Mouse (Mus musculus): ENCODE measurements around the gene Cavin4. TPM values are rescaled to one million over a fixed set of nuclear protein-coding genes. Genes with fewer than 3 reads are reported as not detected.

Cavin4 gene
- polyA plus RNA-seq, 1 experiment from 2014 or later = 1.2 TPM

Other genes starting within 250 kb of the Cavin4 start
- 37.6 and 41.2 TPM in 2 replicates for gene Tex10, start 190.1 kb upstream of the Cavin4 start, polyA plus RNA-seq (2015; fragmentation: Nextera tagmentation; extraction: Ambion mirVana)
- 23.6 and 29.8 TPM in 2 replicates for gene Msantd3, start 123.6 kb upstream of the Cavin4 start, polyA plus RNA-seq (2015; fragmentation: Nextera tagmentation; extraction: Ambion mirVana)
- 228 and 263 TPM in 2 replicates for gene Tmeff1, start 78.3 kb upstream of the Cavin4 start, polyA plus RNA-seq (2015; fragmentation: Nextera tagmentation; extraction: Ambion mirVana)